ENCODE assay signal across 11 mouse cellular contexts in genomic region chr2:93283481-93284293, GRCm38 (mm10). TPM values are rescaled to one million over a fixed set of nuclear protein-coding genes. Genes with fewer than 3 reads are reported as not detected.
DNase-seq lines count a peak whose midpoint lies in the region; ATAC-seq lines count a peak whose summit lies in the region.
"Had no signal": no experiment of that assay in that cellular context is flagged by ENCODE, and none has a peak within 500 bp of the region (broad histone marks: within the 10 kb centered on the region; RNA-seq: fewer than 3 reads in every experiment).

No protein-coding gene starts in this region.

- H3K36me3 ChIP-seq in kidney, embryonic 15.5 days, result no peaks in the 10 kb centered on the region
- H3K36me3 ChIP-seq in embryonic facial prominence, embryonic 12.5 days, result no peaks in the 10 kb centered on the region
- H3K36me3 ChIP-seq in intestine, embryonic 15.5 days, result no peaks in the 10 kb centered on the region

- peak; percentile 33 for ATAC-seq in kidney, embryonic 15.5 days (replicated peaks; ENCODE audit: low FRiP score)
- no peak for ATAC-seq in embryonic facial prominence, embryonic 12.5 days (ENCODE audit: insufficient number of reproducible peaks, insufficient read depth, low FRiP score, low TSS enrichment)
- peak; percentile 42 for ATAC-seq in intestine, embryonic 15.5 days

- DNase-seq in kidney, adult 18-20 months, result no peak
- DNase-seq in retina, embryonic 14.5 days (ENCODE audit: low spot score), result peak; percentile 76
- DNase-seq in right cerebral cortex, adult 2 months (ENCODE audit: low spot score in 2 of 2), result no peak
- no peak for DNase-seq in spleen, adult 12 weeks (ENCODE audit: low spot score)
- DNase-seq in left cerebral cortex, postnatal 25 days (ENCODE audit: low spot score in 2 of 2), result no peak
- DNase-seq: lung, postnatal 4 days; right cerebral cortex, postnatal 14 days had no signal

- H3K27me3 ChIP-seq in kidney, embryonic 15.5 days, result no peaks in the 10 kb centered on the region
- H3K27me3 ChIP-seq in embryonic facial prominence, embryonic 12.5 days, result no peaks in the 10 kb centered on the region
- H3K27me3 ChIP-seq in intestine, embryonic 15.5 days (replicated peaks), result no peaks in the 10 kb centered on the region

- H3K4me2 ChIP-seq in kidney, embryonic 15.5 days, result no peak overlapping the region
- no peak overlapping the region for H3K4me2 ChIP-seq in embryonic facial prominence, embryonic 12.5 days (replicated peaks)
- H3K4me2 ChIP-seq in intestine, embryonic 15.5 days (replicated peaks), result no peak overlapping the region

- H3K4me3 ChIP-seq in kidney, embryonic 15.5 days (replicated peaks), result no peak overlapping the region
- H3K4me3 ChIP-seq in embryonic facial prominence, embryonic 12.5 days, result no peak overlapping the region
- no peak overlapping the region for H3K4me3 ChIP-seq in intestine, embryonic 15.5 days (replicated peaks)
- H3K4me3 ChIP-seq: erythroblast, embryonic 14.5 days had no signal

- intact Hi-C loops in left cerebral cortex, postnatal 25 days (cut with DNase I), result no loop called here

- peaks cover 89% of the 10 kb centered on the region for H3K4me1 ChIP-seq in kidney, embryonic 15.5 days
- peaks cover 67% of the 10 kb centered on the region for H3K4me1 ChIP-seq in embryonic facial prominence, embryonic 12.5 days
- peaks cover 56% of the 10 kb centered on the region for H3K4me1 ChIP-seq in intestine, embryonic 15.5 days (replicated peaks)

- H3K9ac ChIP-seq in kidney, embryonic 15.5 days, result no peak overlapping the region
- no peak overlapping the region for H3K9ac ChIP-seq in embryonic facial prominence, embryonic 12.5 days
- H3K9ac ChIP-seq in intestine, embryonic 15.5 days, result no peak overlapping the region

- H3K9me3 ChIP-seq in kidney, embryonic 15.5 days (replicated peaks), result no peaks in the 10 kb centered on the region
- no peaks in the 10 kb centered on the region for H3K9me3 ChIP-seq in embryonic facial prominence, embryonic 12.5 days
- H3K9me3 ChIP-seq in intestine, embryonic 15.5 days, result no peaks in the 10 kb centered on the region

- peak overlapping the region; percentile 75 for H3K27ac ChIP-seq in kidney, embryonic 15.5 days
- H3K27ac ChIP-seq in embryonic facial prominence, embryonic 12.5 days, result peak overlapping the region; percentile 72
- H3K27ac ChIP-seq in intestine, embryonic 15.5 days, result peak overlapping the region; percentile 51

- 22% methylated on average over 7 of the region's 7 CpGs for WGBS in kidney, embryonic 15.5 days
- 14% methylated on average over 7 of the region's 7 CpGs for WGBS in embryonic facial prominence, embryonic 12.5 days
- WGBS in intestine, embryonic 15.5 days, result 45% methylated on average over 7 of the region's 7 CpGs

RNA-seq across cellular contexts. Expression of gene Tspan18, which starts 50.6 kb away (rescaled TPM):
- 41.0 and 44.8 TPM in 2 replicates for polyA plus RNA-seq in kidney, embryonic 15.5 days (2015; fragmentation: Nextera tagmentation; extraction: Ambion mirVana)
- polyA plus RNA-seq in embryonic facial prominence, embryonic 12.5 days (2016; fragmentation: Nextera tagmentation; extraction: Ambion mirVana), result 16.1 and 16.3 TPM in 2 replicates
- polyA plus RNA-seq in intestine, embryonic 15.5 days (2015; fragmentation: Nextera tagmentation; extraction: Ambion mirVana), result 21.4 and 23.0 TPM in 2 replicates
- 1 to 10 TPM; 1.9 to 2.2 TPM for total RNA-seq in left cerebral cortex, postnatal 25 days (2021)
